Mouse (Mus musculus): ENCODE measurements around the gene Psmb3.

Psmb3 gene

GRCm38 (mm10) chr11:97758125-97758524 lies 54.9 kb downstream of the Psmb3 start:
- DNase-seq (ENCODE audit: low spot score): no peak

GRCm38 (mm10) chr11:97758942-97759341 lies 55.7 kb downstream of the Psmb3 start:
- no peak for DNase-seq (ENCODE audit: low spot score)

GRCm38 (mm10) chr11:97761638-97762037 lies 58.4 kb downstream of the Psmb3 start:
- no peak for DNase-seq (ENCODE audit: low spot score)

Measured in adipocyte (in vitro differentiated cells).